Mouse (Mus musculus) intestine, embryonic 15.5 days (tissue): ENCODE results near the gene S100a6. TPM values are rescaled to one million over a fixed set of nuclear protein-coding genes. Genes with fewer than 3 reads are reported as not detected.
A peak's percentile ranks its signal among the peaks of the same experiment; 100 is the strongest.

Experiments
- ATAC-seq: fragments of 200-750 bp; cut with Nextera tagmentation; 2 replicates; pipeline ENCODE4 v1.8.0; 2017; ENCODE audit warnings: moderate TSS enrichment, moderate library complexity
- H3K27ac ChIP-seq: fragments of 300-500 bp; sonication (generic); 2 replicates; pipeline ENCODE4 v1.5.1; 2015; ENCODE audit warnings: mild to moderate bottlenecking, inconsistent platforms
- H3K27me3 ChIP-seq: fragments of 300-500 bp; sonication (generic); replicated peaks from 2 replicates; pipeline ENCODE4 v1.6.1; 2015; ENCODE audit warnings: inconsistent platforms
- H3K36me3 ChIP-seq: fragments of 300-500 bp; sonication (generic); 2 replicates; pipeline ENCODE4 v1.6.1; 2015; ENCODE audit warnings: inconsistent platforms
- H3K4me1 ChIP-seq: fragments of 300-500 bp; sonication (generic); replicated peaks from 2 replicates; pipeline ENCODE4 v1.6.1; 2015; ENCODE audit warnings: inconsistent platforms
- H3K4me2 ChIP-seq: fragments of 300-500 bp; sonication (generic); replicated peaks from 2 replicates; pipeline ENCODE4 v1.6.1; 2015; ENCODE audit warnings: mild to moderate bottlenecking, inconsistent platforms
- H3K4me3 ChIP-seq: fragments of 300-500 bp; sonication (generic); replicated peaks from 2 replicates; pipeline ENCODE4 v1.5.1; 2015; ENCODE audit warnings: inconsistent platforms
- H3K9ac ChIP-seq: fragments of 300-500 bp; sonication (generic); 2 replicates; pipeline ENCODE4 v1.6.1; 2015; ENCODE audit warnings: inconsistent platforms
- H3K9me3 ChIP-seq: fragments of 300-500 bp; sonication (generic); 2 replicates; pipeline ENCODE4 v1.6.1; 2016; ENCODE audit warnings: inconsistent platforms
- WGBS: fragments of 180-500 bp; shearing (Covaris S2); methylation state at CpG from one replicate; pipeline ENCODE4 v1.1.7; 2015; 5-methylcytosine and 5-hydroxymethylcytosine counted together
- polyA plus RNA-seq: library from polyadenylated mRNA; unstranded; fragments of >200 nt; fragmentation: Nextera tagmentation; extraction: Ambion mirVana; gene quantifications from 2 replicates; pipeline ENCODE4 v1.2.1, GENCODE M21; 2015

The S100a6 gene
- polyA plus RNA-seq: 412 and 430 TPM in 2 replicates

DNA sequence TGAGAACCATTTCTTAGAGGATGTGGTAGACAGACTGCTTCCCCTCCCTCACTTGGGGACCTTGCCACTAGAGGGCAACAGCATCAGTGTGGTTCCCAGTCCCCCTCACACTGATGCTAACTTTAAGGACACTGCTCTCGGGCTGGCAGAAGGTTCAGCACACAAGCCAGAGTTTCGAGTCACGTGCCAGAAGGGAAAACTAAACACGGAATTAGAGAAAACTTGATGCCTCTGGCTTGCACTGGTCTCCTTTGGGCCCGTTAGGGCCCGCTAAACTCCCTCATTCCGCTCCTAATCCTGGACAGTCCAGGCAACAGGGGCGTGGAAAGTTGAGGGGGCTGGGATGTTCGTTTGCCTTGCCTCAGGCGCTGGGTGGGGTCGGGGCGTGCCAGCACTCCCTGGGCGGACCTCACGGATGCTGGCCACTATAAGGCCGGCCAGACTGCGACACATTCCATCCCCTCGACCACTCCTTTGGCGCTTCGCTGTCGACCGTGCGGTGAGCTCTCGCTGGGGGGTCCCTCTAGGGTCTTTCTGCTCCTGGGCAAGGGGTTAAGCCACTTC is at the start of gene S100a6:
S100a6 (plus strand) TSS at position 155 of the 564 bp plus-strand sequence.
- Histone ChIP-seq H3K4me1 (peaks cover 20% of the 10 kb centered on the region), H3K4me3 (peak within 1 kb of the TSS; percentile 38), H3K9me3 (no peaks in the 10 kb centered on the region), H3K9ac (peak within 1 kb of the TSS; percentile 23), H3K27me3 (no peaks in the 10 kb centered on the region), H3K27ac (peak within 1 kb of the TSS; percentile 77; the same call in 1 of the 2 replicates), H3K36me3 (no peaks in the 10 kb centered on the region), H3K4me2 (peak within 1 kb of the TSS; percentile 72)
- WGBS: 1% methylated on average over 23 of the region's 23 CpGs
- ATAC-seq: peak; percentile 68

DNA sequence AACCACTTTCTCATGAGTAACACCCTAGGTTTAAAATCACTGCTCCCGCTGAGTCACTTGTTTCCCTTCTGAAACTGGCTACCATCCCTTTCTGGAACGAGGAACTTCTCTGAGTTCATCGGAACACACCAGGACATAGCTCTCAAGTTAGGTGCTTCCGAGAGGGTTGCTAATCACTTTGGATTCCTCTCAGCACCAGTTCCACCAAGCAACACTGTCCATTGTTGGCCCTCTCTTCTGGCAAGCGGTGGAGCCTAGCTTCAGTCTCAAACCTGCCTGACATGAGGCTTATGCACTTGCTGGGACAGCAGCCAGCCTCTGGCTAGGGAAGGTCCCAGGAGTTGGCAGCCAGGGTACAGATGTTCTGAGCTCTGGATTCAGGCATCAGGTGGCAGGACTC is 38.0 kb upstream of the S100a6 start:
- WGBS: 87% methylated on average over 5 of the region's 5 CpGs
- Histone ChIP-seq H3K4me1 (no peaks in the 10 kb centered on the region), H3K4me3 (no peak overlapping the region), H3K9me3 (no peaks in the 10 kb centered on the region), H3K4me2 (no peak overlapping the region), H3K36me3 (no peaks in the 10 kb centered on the region), H3K9ac (no peak overlapping the region), H3K27me3 (no peaks in the 10 kb centered on the region), H3K27ac (no peak overlapping the region)
- ATAC-seq: no peak

GRCm38 (mm10) chr3:90575320-90575719 is 37.4 kb upstream of the S100a6 start:
- ATAC-seq: no peak
- Histone ChIP-seq H3K36me3 (no peaks in the 10 kb centered on the region), H3K4me2 (no peak overlapping the region), H3K27ac (no peak overlapping the region), H3K9ac (no peak overlapping the region), H3K9me3 (no peaks in the 10 kb centered on the region), H3K4me3 (no peak overlapping the region), H3K27me3 (no peaks in the 10 kb centered on the region), H3K4me1 (no peaks in the 10 kb centered on the region)
- 66% methylated on average over 3 of the region's 3 CpGs for WGBS

GRCm38 (mm10) chr3:90576351-90577001 is 36.2 kb upstream of the S100a6 start:
- no peaks in the 10 kb centered on the region for H3K4me1 ChIP-seq
- H3K36me3 ChIP-seq: no peaks in the 10 kb centered on the region
- H3K4me2 ChIP-seq: no peak overlapping the region
- 63% methylated on average over 10 of the region's 10 CpGs for WGBS
- ATAC-seq: no peak
- H3K27ac ChIP-seq: no peak overlapping the region
- no peaks in the 10 kb centered on the region for H3K9me3 ChIP-seq
- H3K27me3 ChIP-seq: no peaks in the 10 kb centered on the region
- no peak overlapping the region for H3K4me3 ChIP-seq
- H3K9ac ChIP-seq: no peak overlapping the region

DNA sequence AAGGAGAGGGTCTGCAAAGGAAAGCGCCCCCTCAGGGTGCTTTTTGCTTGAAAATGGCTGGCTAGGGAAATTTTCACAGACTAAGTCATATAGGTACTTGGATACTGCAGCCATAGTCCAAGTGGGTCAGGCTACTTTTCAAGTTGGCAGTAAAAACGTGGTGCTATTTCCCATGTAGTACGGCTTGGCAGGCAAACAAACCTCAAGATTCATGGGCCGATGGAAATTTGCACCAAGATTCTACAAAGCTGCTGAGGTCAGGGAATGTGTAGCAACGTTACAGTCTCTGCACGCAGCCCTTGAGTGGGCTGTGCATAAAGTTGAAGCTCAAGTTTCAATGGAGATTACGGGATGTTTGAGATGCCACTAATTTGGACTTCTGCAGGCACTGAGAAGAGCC is 33.2 kb upstream of the S100a6 start:
- ATAC-seq: no peak
- H3K9ac ChIP-seq: no peak overlapping the region
- H3K4me1 ChIP-seq: peaks cover 12% of the 10 kb centered on the region
- no peaks in the 10 kb centered on the region for H3K9me3 ChIP-seq
- H3K27me3 ChIP-seq: no peaks in the 10 kb centered on the region
- WGBS: 52% methylated on average over 7 of the region's 7 CpGs
- no peak overlapping the region for H3K4me2 ChIP-seq
- H3K36me3 ChIP-seq: no peaks in the 10 kb centered on the region
- H3K4me3 ChIP-seq: no peak overlapping the region
- no peak overlapping the region for H3K27ac ChIP-seq

GRCm38 (mm10) chr3:90581141-90581540 is 31.5 kb upstream of the S100a6 start:
- H3K4me2 ChIP-seq: no peak overlapping the region
- no peaks in the 10 kb centered on the region for H3K36me3 ChIP-seq
- H3K27ac ChIP-seq: no peak overlapping the region
- 93% methylated on average over 5 of the region's 5 CpGs for WGBS
- H3K9ac ChIP-seq: no peak overlapping the region
- H3K4me1 ChIP-seq: peaks cover 18% of the 10 kb centered on the region
- no peak for ATAC-seq
- H3K9me3 ChIP-seq: no peaks in the 10 kb centered on the region
- no peak overlapping the region for H3K4me3 ChIP-seq
- no peaks in the 10 kb centered on the region for H3K27me3 ChIP-seq

DNA sequence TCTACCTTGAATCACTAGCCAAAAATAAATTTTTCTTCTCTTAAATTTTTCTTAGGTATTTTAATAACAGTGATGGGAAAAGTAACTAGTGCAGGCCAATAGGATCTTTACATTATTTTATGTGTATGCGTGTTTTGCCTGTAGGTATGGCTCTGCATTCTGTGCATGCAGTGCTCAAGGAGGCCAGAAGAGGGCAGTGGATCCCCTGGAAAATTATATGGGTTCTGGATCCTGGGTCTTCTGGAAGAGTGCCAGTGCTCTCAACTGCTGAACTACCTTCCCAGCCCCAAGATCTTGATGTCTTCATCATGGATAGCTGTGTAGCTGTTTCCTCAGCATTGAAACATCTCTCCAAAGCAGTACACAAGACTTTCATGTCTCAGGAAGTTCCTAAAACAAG is 30.5 kb upstream of the S100a6 start:
- no peak overlapping the region for H3K4me3 ChIP-seq
- no peak overlapping the region for H3K27ac ChIP-seq
- no peak overlapping the region for H3K4me2 ChIP-seq
- H3K27me3 ChIP-seq: no peaks in the 10 kb centered on the region
- peaks cover 26% of the 10 kb centered on the region for H3K4me1 ChIP-seq
- no peak for ATAC-seq
- 88% methylated on average over 1 of the region's 1 CpGs for WGBS
- no peak overlapping the region for H3K9ac ChIP-seq
- H3K36me3 ChIP-seq: no peaks in the 10 kb centered on the region
- H3K9me3 ChIP-seq: no peaks in the 10 kb centered on the region

GRCm38 (mm10) chr3:90582556-90582955 is 30.1 kb upstream of the S100a6 start:
- H3K27me3 ChIP-seq: no peaks in the 10 kb centered on the region
- no peak for ATAC-seq
- peaks cover 26% of the 10 kb centered on the region for H3K4me1 ChIP-seq
- 90% methylated on average over 4 of the region's 4 CpGs for WGBS
- no peak overlapping the region for H3K9ac ChIP-seq
- H3K36me3 ChIP-seq: no peaks in the 10 kb centered on the region
- H3K27ac ChIP-seq: no peak overlapping the region
- H3K4me3 ChIP-seq: no peak overlapping the region
- no peak overlapping the region for H3K4me2 ChIP-seq
- H3K9me3 ChIP-seq: no peaks in the 10 kb centered on the region

GRCm38 (mm10) chr3:90583893-90584292 is 28.8 kb upstream of the S100a6 start:
- Histone ChIP-seq H3K4me3 (no peak overlapping the region), H3K4me2 (no peak overlapping the region), H3K9ac (no peak overlapping the region), H3K36me3 (no peaks in the 10 kb centered on the region), H3K27ac (peak overlapping the region; percentile 30), H3K9me3 (no peaks in the 10 kb centered on the region), H3K4me1 (peaks cover 26% of the 10 kb centered on the region), H3K27me3 (no peaks in the 10 kb centered on the region)
- 40% methylated on average over 3 of the region's 3 CpGs for WGBS
- no peak for ATAC-seq

GRCm38 (mm10) chr3:90585595-90585994 is 27.1 kb upstream of the S100a6 start:
- Histone ChIP-seq H3K9me3 (no peaks in the 10 kb centered on the region), H3K27me3 (no peaks in the 10 kb centered on the region), H3K9ac (no peak overlapping the region), H3K36me3 (no peaks in the 10 kb centered on the region), H3K4me1 (peaks cover 26% of the 10 kb centered on the region), H3K27ac (0 out of 2 replicates have a peak overlapping the region, but pooled peaks have one; percentile 10), H3K4me3 (no peak overlapping the region), H3K4me2 (no peak overlapping the region)
- 31% methylated on average over 5 of the region's 5 CpGs for WGBS
- peak; percentile 42 for ATAC-seq

DNA sequence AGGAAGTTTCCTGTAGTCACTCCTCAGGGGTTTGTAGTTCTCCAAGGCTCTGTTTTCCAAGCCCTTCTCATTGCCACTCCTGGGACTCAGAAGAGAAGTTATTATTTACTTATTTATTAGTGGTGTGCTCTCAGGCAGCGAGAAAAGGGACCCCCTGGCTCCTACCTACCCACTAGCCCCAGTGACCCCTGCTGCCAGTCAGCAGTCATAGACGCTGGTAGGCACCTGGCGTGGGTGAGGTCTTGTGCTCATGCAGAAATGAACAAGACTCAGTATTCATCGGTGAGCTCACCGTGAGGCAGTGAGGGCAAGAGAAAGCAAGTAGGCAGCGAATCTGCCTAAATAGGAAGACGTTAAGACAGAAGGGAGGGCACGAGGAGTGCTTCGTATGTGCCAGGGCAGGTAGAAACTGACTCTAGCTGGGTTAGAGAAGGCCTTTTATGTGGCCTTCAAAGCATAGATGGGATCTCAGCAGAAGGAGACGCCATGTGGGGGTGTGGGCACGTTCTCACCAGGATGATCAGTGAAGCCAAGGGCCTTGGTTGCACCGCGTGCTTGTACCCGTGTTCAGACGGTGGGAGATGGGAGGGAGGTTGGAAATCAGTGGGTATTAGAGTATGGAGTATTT is 26.6 kb upstream of the S100a6 start:
- Histone ChIP-seq H3K27ac (peak overlapping the region; percentile 82), H3K4me2 (no peak overlapping the region), H3K9ac (no peak overlapping the region), H3K4me3 (no peak overlapping the region), H3K4me1 (peaks cover 26% of the 10 kb centered on the region), H3K36me3 (no peaks in the 10 kb centered on the region), H3K9me3 (no peaks in the 10 kb centered on the region), H3K27me3 (no peaks in the 10 kb centered on the region)
- no peak for ATAC-seq
- 85% methylated on average over 15 of the region's 15 CpGs for WGBS

DNA sequence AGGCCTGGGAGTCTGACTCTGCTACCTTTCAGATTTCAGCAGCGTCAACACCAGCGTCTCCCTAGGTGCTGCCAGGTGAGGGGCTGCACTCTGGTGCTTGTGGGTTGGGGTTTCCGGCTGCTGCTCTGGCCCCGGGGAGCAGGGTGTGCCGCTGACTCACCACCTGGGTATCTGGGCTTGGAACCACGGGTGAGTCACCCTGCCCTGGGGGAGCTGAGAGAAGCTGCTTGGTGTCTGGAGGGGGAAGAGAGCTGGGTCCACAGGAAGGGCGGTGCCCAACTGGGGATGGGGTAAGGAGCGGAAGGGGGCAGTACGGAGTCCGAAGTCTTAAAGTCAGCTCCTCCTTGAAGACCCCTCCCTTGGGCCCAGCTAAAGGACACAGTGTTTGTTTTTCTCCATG is 25.8 kb upstream of the S100a6 start:
- no peak overlapping the region for H3K9ac ChIP-seq
- H3K4me1 ChIP-seq: peaks cover 26% of the 10 kb centered on the region
- 42% methylated on average over 10 of the region's 10 CpGs for WGBS
- no peaks in the 10 kb centered on the region for H3K27me3 ChIP-seq
- no peak overlapping the region for H3K4me3 ChIP-seq
- H3K27ac ChIP-seq: peak overlapping the region; percentile 82
- peak; percentile 91 for ATAC-seq
- H3K36me3 ChIP-seq: no peaks in the 10 kb centered on the region
- no peaks in the 10 kb centered on the region for H3K9me3 ChIP-seq
- no peak overlapping the region for H3K4me2 ChIP-seq
